Mouse (Mus musculus) lung, embryonic 14.5 days (tissue): ENCODE data around the gene Chst12. TPM values are rescaled to one million over a fixed set of nuclear protein-coding genes. Genes with fewer than 3 reads are reported as not detected.
A peak's percentile ranks its signal among the peaks of the same experiment; 100 is the strongest.
"Not testable (repeated sequence)": the region's sequence is repeated elsewhere in the genome, so short reads cannot be mapped to it uniquely, and the experiment has no call there.

Experiments
- ATAC-seq: fragments of 200-750 bp; cut with Nextera tagmentation; 2 replicates; pipeline ENCODE4 v1.8.0; 2017; ENCODE audit warnings: mild to moderate bottlenecking, moderate TSS enrichment, moderate library complexity; ENCODE audit not compliant: insufficient read depth
- DNase-seq: peaks from one replicate; pipeline ENCODE4 v3.0.0-alpha.2; 2015
- H3K27ac ChIP-seq: fragments of 300-500 bp; sonication (generic); 2 replicates; pipeline ENCODE4 v1.5.1; 2014; ENCODE audit warnings: low read depth, mild to moderate bottlenecking, moderate library complexity
- H3K27me3 ChIP-seq: fragments of 300-500 bp; sonication (generic); 2 replicates; pipeline ENCODE4 v1.6.1; 2014; ENCODE audit warnings: low read length, control low read depth; ENCODE audit not compliant: insufficient read depth
- H3K36me3 ChIP-seq: fragments of 300-500 bp; sonication (generic); 2 replicates; pipeline ENCODE4 v1.6.1; 2014; ENCODE audit warnings: control low read depth; ENCODE audit not compliant: insufficient read depth
- H3K4me1 ChIP-seq: fragments of 300-500 bp; sonication (generic); 2 replicates; pipeline ENCODE4 v1.6.1; 2014; ENCODE audit warnings: antibody characterized with exemption, control low read depth; ENCODE audit not compliant: insufficient read depth
- H3K4me2 ChIP-seq: fragments of 300-500 bp; sonication (generic); 2 replicates; pipeline ENCODE4 v1.6.1; 2014; ENCODE audit warnings: mild to moderate bottlenecking
- H3K4me3 ChIP-seq: fragments of 300-500 bp; sonication (generic); 2 replicates; pipeline ENCODE4 v1.5.1; 2014; ENCODE audit warnings: low read depth, low read length
- H3K9ac ChIP-seq: fragments of 300-500 bp; sonication (generic); 2 replicates; pipeline ENCODE4 v1.6.1; 2014
- H3K9me3 ChIP-seq: fragments of 300-500 bp; sonication (generic); 2 replicates; pipeline ENCODE4 v1.6.1; 2016; ENCODE audit warnings: low read depth, low read length, control low read depth
- CTCF ChIP-seq: IDR thresholded peaks from 2 replicates; pipeline ENCODE4 v1.5.1; 2016; ENCODE audit warnings: antibody characterized with exemption, low read depth
- WGBS: fragments of 180-500 bp; shearing (Covaris S2); extraction: QIAGEN DNeasy Blood & Tissue Kit; methylation state at CpG from one replicate; pipeline ENCODE4 v1.1.7; 2014; 5-methylcytosine and 5-hydroxymethylcytosine counted together
- polyA plus RNA-seq: library from polyadenylated mRNA; unstranded; fragments of >200 nt; fragmentation: Nextera tagmentation; extraction: Ambion mirVana; gene quantifications from 2 replicates; pipeline ENCODE4 v1.2.1, GENCODE M21; 2014

The Chst12 gene
- polyA plus RNA-seq = 21.5 and 22.0 TPM in 2 replicates

- ATAC-seq = peak; percentile 91
- H3K4me3 ChIP-seq = peak within 1 kb of the TSS; percentile 68
- H3K4me2 ChIP-seq = peak within 1 kb of the TSS; percentile 89
- under 1% methylated on average over 38 of the region's 38 CpGs for WGBS
- H3K4me1 ChIP-seq = peaks cover 16% of the 10 kb centered on the region
- H3K27me3 ChIP-seq = no peaks in the 10 kb centered on the region
- no peaks in the 10 kb centered on the region for H3K36me3 ChIP-seq
- DNase-seq = peak; percentile 100
- H3K27ac ChIP-seq = peak within 1 kb of the TSS; percentile 40; the same call in 1 of the 2 replicates
- no peaks in the 10 kb centered on the region for H3K9me3 ChIP-seq
- 0 out of 2 replicates have a peak, but pooled peaks have one; percentile 4 for TF ChIP-seq CTCF
- H3K9ac ChIP-seq = peak within 1 kb of the TSS; percentile 69
Observed at GRCm38 (mm10) chr5:140505208-140505780, at the start of gene Chst12. Chst12 (plus strand) TSS chr5:140505550.

- H3K4me2 ChIP-seq = no peak overlapping the region
- no peak for DNase-seq
- TF ChIP-seq CTCF = no peak
- H3K4me1 ChIP-seq = no peaks in the 10 kb centered on the region
- 78% methylated on average over 3 of the region's 3 CpGs for WGBS
- H3K36me3 ChIP-seq = no peaks in the 10 kb centered on the region
- no peak for ATAC-seq
- no peak overlapping the region for H3K27ac ChIP-seq
- no peak overlapping the region for H3K9ac ChIP-seq
- no peaks in the 10 kb centered on the region for H3K27me3 ChIP-seq
- H3K9me3 ChIP-seq = no peaks in the 10 kb centered on the region
- H3K4me3 ChIP-seq = no peak overlapping the region
Observed at GRCm38 (mm10) chr5:140461476-140461875, 43.9 kb upstream of the Chst12 start.

GRCm38 (mm10) chr5:140463151-140463550, 42.2 kb upstream of the Chst12 start:
- not testable (repeated sequence) for H3K4me3 ChIP-seq, H3K4me2 ChIP-seq, H3K27me3 ChIP-seq, H3K9me3 ChIP-seq, H3K9ac ChIP-seq, H3K36me3 ChIP-seq, DNase-seq, H3K4me1 ChIP-seq, H3K27ac ChIP-seq, ATAC-seq
- 68% methylated on average over 2 of the region's 2 CpGs for WGBS

GRCm38 (mm10) chr5:140464943-140465342, 40.4 kb upstream of the Chst12 start:
- H3K36me3 ChIP-seq = no peaks in the 10 kb centered on the region
- H3K4me2 ChIP-seq = no peak overlapping the region
- H3K4me1 ChIP-seq = no peaks in the 10 kb centered on the region
- 79% methylated on average over 2 of the region's 2 CpGs for WGBS
- no peaks in the 10 kb centered on the region for H3K27me3 ChIP-seq
- H3K9me3 ChIP-seq = no peaks in the 10 kb centered on the region
- H3K27ac ChIP-seq = no peak overlapping the region
- ATAC-seq (no peak), DNase-seq (no peak)
- no peak for TF ChIP-seq CTCF
- H3K4me3 ChIP-seq = no peak overlapping the region
- H3K9ac ChIP-seq = no peak overlapping the region

GRCm38 (mm10) chr5:140472336-140472735, 33.0 kb upstream of the Chst12 start:
- peak; percentile 27 for DNase-seq
- H3K4me2 ChIP-seq = no peak overlapping the region
- H3K9me3 ChIP-seq = no peaks in the 10 kb centered on the region
- no peaks in the 10 kb centered on the region for H3K27me3 ChIP-seq
- H3K4me1 ChIP-seq = no peaks in the 10 kb centered on the region
- ATAC-seq = no peak
- no peaks in the 10 kb centered on the region for H3K36me3 ChIP-seq
- no peak overlapping the region for H3K4me3 ChIP-seq
- no peak overlapping the region for H3K9ac ChIP-seq
- H3K27ac ChIP-seq = no peak overlapping the region
- WGBS = 77% methylated on average over 3 of the region's 3 CpGs
- peak; percentile 58 for TF ChIP-seq CTCF

- Histone ChIP-seq H3K27me3 (no peaks in the 10 kb centered on the region), H3K4me3 (no peak overlapping the region), H3K9ac (no peak overlapping the region), H3K9me3 (no peaks in the 10 kb centered on the region), H3K36me3 (no peaks in the 10 kb centered on the region), H3K4me2 (no peak overlapping the region), H3K27ac (no peak overlapping the region), H3K4me1 (no peaks in the 10 kb centered on the region)
- ATAC-seq (no peak), DNase-seq (no peak)
- 70% methylated on average over 4 of the region's 4 CpGs for WGBS
- no peak for TF ChIP-seq CTCF
Observed at GRCm38 (mm10) chr5:140481458-140481857, 23.9 kb upstream of the Chst12 start.

GRCm38 (mm10) chr5:140491142-140491541, 14.2 kb upstream of the Chst12 start:
- H3K9me3 ChIP-seq = no peaks in the 10 kb centered on the region
- H3K27me3 ChIP-seq = no peaks in the 10 kb centered on the region
- no peak overlapping the region for H3K9ac ChIP-seq
- H3K4me3 ChIP-seq = no peak overlapping the region
- H3K36me3 ChIP-seq = no peaks in the 10 kb centered on the region
- ATAC-seq (no peak), DNase-seq (no peak)
- H3K4me1 ChIP-seq = no peaks in the 10 kb centered on the region
- WGBS = 51% methylated on average over 6 of the region's 6 CpGs
- H3K27ac ChIP-seq = no peak overlapping the region
- no peak overlapping the region for H3K4me2 ChIP-seq
- TF ChIP-seq CTCF = no peak
